Mouse (Mus musculus) gastrocnemius, postnatal 36 days (tissue): ENCODE measurements around the gene 1600002K03Rik. TPM values are rescaled to one million over a fixed set of nuclear protein-coding genes. Genes with fewer than 3 reads are reported as not detected.
A peak's percentile ranks its signal among the peaks of the same experiment; 100 is the strongest.

Source experiments
- DNase-seq, 2 experiments: peaks; one replicate each; pipeline ENCODE4 v3.0.0; 2022
- intact Hi-C: fragments of 180-260 bp; cut with DNase I; formaldehyde crosslinking; loops from one replicate; pipeline ENCODE4 v1.15.1; 2025
- total RNA-seq, 2 experiments: library from RNA; stranded (reverse); gene quantifications; 2 replicates each; pipeline ENCODE4 v1.2.3; 2021

The 1600002K03Rik gene
- total RNA-seq, 2 experiments from 2014 or later: 4.7 to 5.1 TPM

DNA sequence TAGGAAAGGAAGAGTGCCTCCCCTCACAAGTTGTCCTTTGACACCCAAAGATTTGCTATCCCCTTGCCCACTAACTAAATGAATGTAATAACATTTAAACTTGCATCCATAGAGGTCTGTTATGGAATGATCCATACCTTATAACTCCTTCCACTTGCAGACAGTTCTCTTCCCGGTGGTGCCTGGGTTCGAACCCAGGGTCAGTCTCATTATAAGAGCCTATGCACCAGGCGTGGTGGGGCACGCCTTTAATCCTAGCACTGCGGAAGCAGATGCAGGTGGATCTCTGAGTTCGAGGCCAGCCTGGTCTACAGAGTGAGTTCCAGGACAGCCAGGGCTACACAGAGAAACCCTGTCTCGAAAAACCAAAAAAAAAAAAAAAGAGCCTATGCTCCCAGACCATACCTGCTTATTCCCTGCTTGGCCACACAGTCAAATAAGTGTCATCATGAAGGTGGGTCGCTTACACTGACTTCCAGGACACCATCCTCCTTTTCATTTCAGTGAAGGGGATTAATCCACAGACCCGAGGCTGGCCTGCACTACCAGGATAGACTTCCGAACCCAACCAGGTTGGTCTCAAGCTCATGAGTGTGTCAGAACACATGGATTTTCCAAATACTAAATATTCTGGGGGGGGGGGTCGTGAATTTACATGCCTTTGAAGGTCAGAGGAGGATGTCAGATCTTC, 32.6 kb upstream of the 1600002K03Rik start:
- intact Hi-C loops: loop anchor here (2.0 kb wide), 1 partner anchor 19 kb away; no protein-coding TSS in a partner anchor
- no peak for DNase-seq

GRCm38 (mm10) chr10:80140666-80141035, 32.1 kb upstream of the 1600002K03Rik start, which contains the start of gene Cbarp:
Gene Cbarp (minus strand): TSS chr10:80140835.
- intact Hi-C loops: no loop called here
- DNase-seq: no peak

- peak; percentile 87 to 91 for DNase-seq
- intact Hi-C loops: no loop called here
These were observed 31.5 kb upstream of the 1600002K03Rik start for GRCm38 (mm10) chr10:80141243-80141642.

DNA sequence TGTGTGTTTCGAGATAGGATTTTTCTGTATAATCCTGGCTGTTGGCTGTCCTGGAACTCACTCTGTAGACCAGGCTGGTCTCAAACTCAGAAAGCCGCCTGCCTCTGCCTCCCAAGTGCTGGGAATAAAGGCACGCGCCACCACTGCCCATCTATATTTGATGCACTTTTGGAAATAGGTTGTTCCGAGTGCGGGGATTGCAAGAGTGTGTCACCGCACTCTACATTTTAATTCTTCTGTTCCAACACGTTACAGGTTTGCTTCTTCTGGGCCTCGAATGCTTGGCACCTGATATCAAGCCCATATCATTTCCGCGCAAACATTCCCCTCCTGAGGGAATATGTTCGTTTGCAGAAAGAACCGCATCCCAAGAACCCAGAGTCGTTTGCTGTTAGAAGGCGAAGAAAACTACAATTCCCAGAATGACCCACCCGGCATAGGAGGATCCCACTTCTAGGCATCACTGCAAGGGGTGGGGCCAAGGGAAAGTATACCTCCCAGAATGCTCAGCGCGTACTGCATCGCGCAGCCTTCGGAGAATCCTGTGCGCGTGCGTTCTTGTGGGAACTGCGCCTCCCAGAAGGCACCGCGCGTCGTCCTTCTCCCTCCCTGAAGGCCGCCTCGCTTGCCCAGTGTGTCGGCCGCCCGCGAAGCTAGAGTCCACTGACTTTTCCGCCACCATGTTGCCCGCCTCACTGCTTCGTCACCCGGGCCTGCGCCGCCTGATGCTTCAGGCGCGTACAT, 30.8 kb upstream of the 1600002K03Rik start:
- peak; percentile 78 to 93 for DNase-seq
- intact Hi-C loops: no loop called here

GRCm38 (mm10) chr10:80142530-80142925, 30.2 kb upstream of the 1600002K03Rik start:
- intact Hi-C loops: no loop called here
- DNase-seq: no peak

DNA sequence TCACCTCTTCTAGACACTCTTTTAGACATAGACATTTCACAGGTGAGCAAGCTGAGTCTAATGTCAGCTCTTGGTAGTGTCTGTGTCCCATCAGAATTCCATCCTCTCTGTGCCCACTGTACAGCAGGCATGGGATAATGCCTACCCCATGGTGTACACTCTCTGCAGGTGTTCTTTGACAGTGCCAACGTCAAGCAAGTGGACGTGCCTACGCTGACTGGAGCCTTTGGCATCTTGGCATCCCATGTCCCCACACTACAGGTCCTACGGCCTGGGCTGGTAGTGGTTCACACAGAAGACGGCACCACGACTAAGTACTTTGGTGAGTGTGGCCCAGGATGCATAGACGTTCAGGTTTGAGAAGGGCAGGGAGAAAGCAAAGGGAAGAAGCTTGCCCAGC, 29.1 kb upstream of the 1600002K03Rik start:
- DNase-seq: no peak
- intact Hi-C loops: no loop called here

GRCm38 (mm10) chr10:80144159-80144558, 28.6 kb upstream of the 1600002K03Rik start:
- DNase-seq: no peak
- intact Hi-C loops: no loop called here

- intact Hi-C loops: loop anchor here (1.0 kb wide), 1 partner anchor 20 kb away; the partner anchor contains the start of gene Cirbp
These were observed 27.6 kb upstream of the 1600002K03Rik start for GRCm38 (mm10) chr10:80144864-80145838.

GRCm38 (mm10) chr10:80145896-80146295, 26.8 kb upstream of the 1600002K03Rik start:
- intact Hi-C loops: loop anchor here (1.0 kb wide), 1 partner anchor 19 kb away; the partner anchor contains the start of gene Cirbp
- DNase-seq: peak; percentile 30 to 45

More at GRCm38 (mm10) chr10:80144864-80145838, 27.6 kb upstream of the 1600002K03Rik start:
- peak; percentile 74 to 80 for DNase-seq

- peak in 1 of 2 experiments; percentile 23 for DNase-seq
- intact Hi-C loops: no loop called here
These were observed 26.2 kb upstream of the 1600002K03Rik start for GRCm38 (mm10) chr10:80146568-80147011.

GRCm38 (mm10) chr10:80147146-80147718, 25.5 kb upstream of the 1600002K03Rik start:
- DNase-seq: peak in 1 of 2 experiments; percentile 35
- intact Hi-C loops: no loop called here

DNA sequence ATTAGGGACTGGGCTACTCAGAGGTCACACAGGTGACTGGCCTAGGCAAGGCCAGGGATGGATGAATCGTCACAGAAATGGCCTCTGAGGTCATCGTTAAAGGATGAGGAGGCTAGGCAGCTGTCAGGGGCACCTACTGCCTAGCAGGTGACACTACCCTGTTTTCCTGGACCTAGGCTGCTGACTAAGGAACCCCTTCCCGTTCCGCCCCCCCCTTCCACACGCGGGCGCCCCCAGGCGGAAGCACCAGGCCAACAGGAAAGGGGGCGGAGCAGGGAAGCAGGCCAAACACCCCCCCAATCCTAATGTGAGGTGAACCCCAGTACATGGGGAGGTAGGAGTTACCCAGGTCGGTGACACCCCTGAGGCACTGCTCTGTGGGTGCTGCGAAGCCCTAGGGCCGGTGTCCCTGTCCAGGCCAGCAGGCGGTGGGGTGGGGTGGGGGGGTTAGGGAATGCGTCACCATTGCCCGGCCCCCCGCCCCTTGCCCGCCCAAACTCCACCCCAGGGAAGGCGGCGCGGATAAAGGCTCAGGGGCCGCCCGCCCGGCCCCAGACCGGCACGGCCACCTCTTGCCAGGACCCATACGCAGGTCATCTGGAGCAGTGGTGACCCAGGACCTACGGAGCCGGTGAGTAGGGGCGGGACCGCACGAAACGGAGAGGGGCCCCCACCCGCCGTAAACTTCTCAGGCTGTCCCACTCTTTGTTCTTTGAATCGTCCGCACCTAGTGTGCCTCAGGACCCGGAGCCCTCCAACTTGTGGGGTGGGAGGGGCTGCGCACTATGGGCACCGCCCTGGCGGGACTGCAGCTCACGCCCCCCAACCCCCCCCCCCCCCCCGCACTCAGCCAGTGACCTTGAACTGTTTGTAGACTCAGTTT, 24.8 kb upstream of the 1600002K03Rik start, which contains the start of gene Midn:
Midn (plus strand) TSS at position 554 of the 883 bp plus-strand sequence.
- intact Hi-C loops: no loop called here
- peak; percentile 82 to 86 for DNase-seq

DNA sequence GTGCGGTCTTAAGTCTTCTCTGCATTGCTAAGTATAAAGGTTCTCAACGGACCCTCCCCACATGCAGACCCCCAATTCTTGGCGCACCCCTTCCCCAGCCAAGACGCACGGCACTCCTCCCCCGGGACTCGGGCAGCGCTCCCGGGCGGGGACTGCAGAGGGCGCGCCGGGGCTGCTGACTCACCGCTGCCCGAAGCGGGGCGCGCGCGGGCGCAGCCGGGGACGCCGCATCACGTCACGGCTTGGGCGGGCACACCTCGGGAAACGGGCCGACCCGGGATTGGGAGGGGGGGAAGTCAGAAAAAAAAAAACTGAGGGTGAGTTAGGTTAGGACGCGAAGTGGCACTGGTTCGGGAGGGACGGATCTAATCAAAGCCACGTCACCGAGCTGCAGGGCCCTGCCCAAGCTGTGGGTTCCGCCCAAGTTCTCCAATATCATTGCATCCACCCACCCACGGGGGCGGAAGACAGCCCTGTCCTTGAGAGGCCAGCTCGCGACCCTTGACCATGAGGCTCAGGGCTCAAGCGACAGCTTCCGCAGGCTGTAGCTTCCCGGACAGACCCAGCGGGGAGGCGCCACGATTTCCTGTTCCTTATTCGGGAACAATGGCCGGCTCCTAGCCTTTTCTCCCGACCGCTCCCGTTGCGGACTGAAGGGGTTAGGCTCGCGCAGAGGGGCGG, 24.0 kb upstream of the 1600002K03Rik start:
- peak; percentile 92 to 93 for DNase-seq
- intact Hi-C loops: no loop called here

DNA sequence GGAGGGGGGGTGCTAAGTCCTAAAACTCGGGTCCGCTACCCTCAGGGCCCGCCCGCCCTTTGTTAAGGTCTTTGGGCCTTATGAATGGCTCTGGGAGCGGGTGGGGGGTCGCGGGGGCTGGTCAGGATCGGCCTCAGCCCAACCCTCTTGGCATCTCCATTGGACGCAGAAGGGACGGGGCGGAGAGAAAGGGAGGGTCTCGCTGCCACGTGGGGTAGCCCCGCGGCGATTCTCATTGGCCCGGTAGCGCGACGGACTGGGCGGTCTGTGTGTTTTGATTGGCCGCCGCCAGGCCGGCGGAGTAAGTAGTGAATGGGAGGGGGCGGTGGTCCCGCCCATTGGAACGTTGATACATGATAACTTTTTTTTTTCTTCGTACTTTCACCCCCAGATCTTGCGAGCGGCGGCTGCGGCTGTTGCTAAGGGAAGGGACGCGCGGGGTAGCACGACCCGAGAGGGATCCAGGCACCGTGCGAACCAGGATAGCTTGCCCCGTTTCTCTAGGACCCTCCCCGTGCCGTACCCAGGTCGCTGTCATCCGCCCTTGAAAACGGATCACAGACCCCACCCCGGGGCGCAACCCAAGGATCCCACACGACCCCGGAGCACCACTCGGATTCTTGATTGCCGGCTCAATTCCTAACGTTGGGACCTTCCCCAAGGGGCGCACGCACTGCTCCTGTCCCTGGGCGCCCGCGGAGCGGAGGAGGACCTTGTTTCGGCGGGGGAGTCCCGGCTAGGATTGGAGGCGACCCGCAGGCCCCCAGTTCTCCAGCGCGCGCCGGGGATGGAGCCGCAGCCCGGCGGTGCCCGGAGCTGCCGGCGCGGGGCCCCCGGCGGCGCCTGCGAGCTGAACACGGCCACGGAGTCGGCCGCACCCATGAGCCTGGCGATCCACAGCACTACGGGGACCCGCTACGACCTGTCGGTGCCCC, 23.2 kb upstream of the 1600002K03Rik start:
- intact Hi-C loops: no loop called here
- peak; percentile 90 to 96 for DNase-seq

DNA sequence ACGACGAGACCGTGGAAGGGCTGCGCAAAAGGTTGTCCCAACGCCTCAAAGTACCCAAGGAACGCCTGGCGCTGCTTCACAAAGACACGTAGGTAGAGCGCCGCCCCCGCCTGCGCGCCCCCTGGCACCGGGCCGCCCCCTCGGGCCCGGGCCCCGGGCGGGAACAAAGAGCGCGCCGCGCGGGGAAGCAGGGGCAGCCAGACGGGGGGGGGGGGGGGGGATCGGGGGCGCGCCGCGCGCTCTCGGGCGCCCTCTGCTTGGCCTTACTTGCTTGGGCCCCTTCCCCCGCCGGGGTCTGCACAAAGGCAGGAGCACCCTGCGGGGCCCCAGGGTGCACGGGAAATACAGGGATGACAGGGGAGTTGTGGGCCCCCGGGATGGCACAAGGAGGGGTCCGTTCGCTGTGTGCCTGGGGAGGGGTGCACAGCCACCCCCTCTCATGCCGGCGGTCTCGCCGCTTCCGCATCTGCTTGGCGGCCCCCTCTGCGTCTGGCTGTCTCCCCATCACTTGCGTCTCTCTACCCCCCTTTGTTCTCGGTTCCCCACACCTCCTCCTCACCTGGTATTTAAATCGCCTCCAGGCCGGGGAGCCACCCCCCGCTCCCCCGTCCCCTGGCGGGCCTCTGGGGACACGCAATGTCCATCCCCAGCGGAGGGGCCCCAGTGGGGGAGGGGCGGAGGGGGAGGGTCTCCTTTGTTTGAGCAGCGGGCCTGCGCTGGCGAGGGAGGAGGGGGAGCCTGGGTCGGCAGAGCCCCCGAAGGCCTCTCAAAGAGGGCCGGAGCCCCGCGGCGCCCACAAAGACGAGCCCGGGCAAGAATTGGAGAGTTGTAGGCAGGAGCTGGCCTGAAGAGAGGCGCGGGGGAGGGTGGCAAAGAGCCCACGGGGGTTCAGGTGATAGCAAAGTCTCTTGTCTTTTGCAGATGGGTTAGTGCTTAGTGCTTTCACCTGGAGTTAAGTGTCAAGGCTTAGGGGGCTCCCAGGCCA, 22.2 kb upstream of the 1600002K03Rik start:
- DNase-seq: no peak
- intact Hi-C loops: no loop called here
